Mouse (Mus musculus) forebrain, embryonic 13.5 days (tissue): ENCODE measurements around the gene Socs4. TPM values are rescaled to one million over a fixed set of nuclear protein-coding genes. Genes with fewer than 3 reads are reported as not detected.

Experiments
- ATAC-seq: fragments of 200-750 bp; cut with Nextera tagmentation; 2 replicates; pipeline ENCODE4 v1.8.0; 2017
- H3K27ac ChIP-seq: fragments of 300-500 bp; sonication (generic); 2 replicates; pipeline ENCODE4 v1.5.1; 2015; ENCODE audit warnings: inconsistent platforms, mild to moderate bottlenecking, moderate library complexity
- H3K27me3 ChIP-seq: fragments of 300-500 bp; sonication (generic); 2 replicates; pipeline ENCODE4 v1.6.1; 2015; ENCODE audit warnings: mild to moderate bottlenecking, inconsistent platforms
- H3K36me3 ChIP-seq: fragments of 300-500 bp; sonication (generic); 2 replicates; pipeline ENCODE4 v1.6.1; 2015; ENCODE audit warnings: mild to moderate bottlenecking, inconsistent platforms; ENCODE audit not compliant: poor library complexity, severe bottlenecking
- H3K4me1 ChIP-seq: fragments of 300-500 bp; sonication (generic); 2 replicates; pipeline ENCODE4 v1.6.1; 2015; ENCODE audit warnings: inconsistent platforms
- H3K4me2 ChIP-seq: fragments of 300-500 bp; sonication (generic); 2 replicates; pipeline ENCODE4 v1.6.1; 2015; ENCODE audit warnings: inconsistent platforms, mild to moderate bottlenecking, moderate library complexity
- H3K4me3 ChIP-seq: fragments of 300-500 bp; sonication (generic); 2 replicates; pipeline ENCODE4 v1.5.1; 2015; ENCODE audit warnings: mild to moderate bottlenecking, inconsistent platforms
- H3K9ac ChIP-seq: fragments of 300-500 bp; sonication (generic); 2 replicates; pipeline ENCODE4 v1.6.1; 2015; ENCODE audit warnings: mild to moderate bottlenecking, inconsistent platforms
- H3K9me3 ChIP-seq: fragments of 300-500 bp; sonication (generic); replicated peaks from 2 replicates; pipeline ENCODE4 v1.6.1; 2016; ENCODE audit warnings: inconsistent platforms
- WGBS: fragments of 180-500 bp; shearing (Covaris S2); methylation state at CpG from one replicate; pipeline ENCODE4 v1.1.7; 2015; 5-methylcytosine and 5-hydroxymethylcytosine counted together
- polyA plus RNA-seq: library from polyadenylated mRNA; unstranded; fragments of >200 nt; fragmentation: Nextera tagmentation; extraction: Ambion mirVana; gene quantifications from 2 replicates; pipeline ENCODE4 v1.2.1, GENCODE M21; 2015

Gene Socs4
- polyA plus RNA-seq, result 4.5 and 4.9 TPM in 2 replicates

GRCm38 (mm10) chr14:47276637-47277393, at the start of gene Socs4, which contains the start of gene Wdhd1:
Socs4 (plus strand) TSS chr14:47276931.
Wdhd1 (minus strand) TSS chr14:47276857.
- no peaks in the 10 kb centered on the region for H3K27me3 ChIP-seq
- peak; percentile 98 for ATAC-seq
- H3K4me1 ChIP-seq, result peaks cover 24% of the 10 kb centered on the region
- peak within 1 kb of the TSS; percentile 90 for H3K27ac ChIP-seq
- H3K4me3 ChIP-seq, result peak within 1 kb of the TSS; percentile 88
- H3K9ac ChIP-seq, result peak within 1 kb of the TSS; percentile 86
- H3K4me2 ChIP-seq, result peak within 1 kb of the TSS; percentile 77
- peaks cover 4% of the 10 kb centered on the region; the same call in 1 of the 2 replicates for H3K36me3 ChIP-seq
- no peaks in the 10 kb centered on the region for H3K9me3 ChIP-seq
- WGBS, result under 1% methylated on average over 75 of the region's 77 CpGs

- Histone ChIP-seq H3K9ac (no peak overlapping the region), H3K4me2 (no peak overlapping the region), H3K9me3 (no peaks in the 10 kb centered on the region), H3K27ac (no peak overlapping the region), H3K4me1 (no peaks in the 10 kb centered on the region), H3K36me3 (no peaks in the 10 kb centered on the region), H3K4me3 (no peak overlapping the region), H3K27me3 (no peaks in the 10 kb centered on the region)
- WGBS, result 83% methylated on average over 11 of the region's 11 CpGs
- no peak for ATAC-seq
These were observed 46.8 kb upstream of the Socs4 start for GRCm38 (mm10) chr14:47229796-47230376.

- Histone ChIP-seq H3K36me3 (no peaks in the 10 kb centered on the region), H3K9ac (no peak overlapping the region), H3K4me3 (no peak overlapping the region), H3K4me2 (no peak overlapping the region), H3K4me1 (no peaks in the 10 kb centered on the region), H3K27me3 (no peaks in the 10 kb centered on the region), H3K27ac (no peak overlapping the region), H3K9me3 (no peaks in the 10 kb centered on the region)
- 83% methylated on average over 2 of the region's 2 CpGs for WGBS
- no peak for ATAC-seq
These were observed 43.1 kb upstream of the Socs4 start for GRCm38 (mm10) chr14:47233602-47234001.

GRCm38 (mm10) chr14:47234032-47234431, 42.7 kb upstream of the Socs4 start:
- WGBS, result 93% methylated on average over 3 of the region's 3 CpGs
- Histone ChIP-seq H3K27ac (no peak overlapping the region), H3K36me3 (no peaks in the 10 kb centered on the region), H3K4me3 (no peak overlapping the region), H3K9ac (no peak overlapping the region), H3K27me3 (no peaks in the 10 kb centered on the region), H3K4me1 (no peaks in the 10 kb centered on the region), H3K9me3 (no peaks in the 10 kb centered on the region), H3K4me2 (no peak overlapping the region)
- no peak for ATAC-seq

- WGBS, result 80% methylated on average over 5 of the region's 5 CpGs
- H3K36me3 ChIP-seq, result no peaks in the 10 kb centered on the region
- ATAC-seq, result no peak
- H3K4me1 ChIP-seq, result no peaks in the 10 kb centered on the region
- H3K9ac ChIP-seq, result no peak overlapping the region
- no peak overlapping the region for H3K4me2 ChIP-seq
- no peaks in the 10 kb centered on the region for H3K27me3 ChIP-seq
- no peaks in the 10 kb centered on the region for H3K9me3 ChIP-seq
- no peak overlapping the region for H3K27ac ChIP-seq
- H3K4me3 ChIP-seq, result no peak overlapping the region
These were observed 42.0 kb upstream of the Socs4 start for GRCm38 (mm10) chr14:47234526-47235250.

DNA sequence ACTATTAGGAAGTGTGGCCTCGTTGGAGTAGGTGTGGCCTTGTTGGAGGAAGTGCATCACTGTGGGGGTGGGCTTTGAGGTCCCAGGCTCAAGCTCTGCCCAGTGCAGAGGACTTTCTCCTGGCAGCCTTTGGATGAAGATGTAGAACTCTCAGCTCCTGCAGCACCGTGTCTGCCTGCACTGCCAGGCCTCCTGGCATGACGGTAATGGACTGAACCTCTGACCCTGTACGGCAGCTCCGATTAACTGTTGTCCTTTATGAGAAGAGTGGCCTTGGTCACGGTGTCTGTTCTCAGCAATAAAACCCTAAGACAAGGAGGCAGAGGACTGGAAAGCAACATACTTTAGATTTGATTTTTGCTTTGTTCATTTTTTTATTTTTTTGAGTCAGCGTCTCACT, 40.2 kb upstream of the Socs4 start:
- no peak for ATAC-seq
- H3K27ac ChIP-seq, result no peak overlapping the region
- 94% methylated on average over 7 of the region's 7 CpGs for WGBS
- H3K4me1 ChIP-seq, result no peaks in the 10 kb centered on the region
- H3K9ac ChIP-seq, result no peak overlapping the region
- H3K9me3 ChIP-seq, result no peaks in the 10 kb centered on the region
- H3K4me3 ChIP-seq, result no peak overlapping the region
- no peak overlapping the region for H3K4me2 ChIP-seq
- peaks cover 11% of the 10 kb centered on the region for H3K36me3 ChIP-seq
- no peaks in the 10 kb centered on the region for H3K27me3 ChIP-seq

GRCm38 (mm10) chr14:47237286-47237685, 39.4 kb upstream of the Socs4 start:
- Histone ChIP-seq H3K9me3 (no peaks in the 10 kb centered on the region), H3K4me3 (no peak overlapping the region), H3K36me3 (peaks cover 13% of the 10 kb centered on the region), H3K27ac (no peak overlapping the region), H3K4me2 (no peak overlapping the region), H3K4me1 (no peaks in the 10 kb centered on the region), H3K27me3 (no peaks in the 10 kb centered on the region), H3K9ac (no peak overlapping the region)
- WGBS, result 87% methylated on average over 4 of the region's 4 CpGs
- ATAC-seq, result no peak

DNA sequence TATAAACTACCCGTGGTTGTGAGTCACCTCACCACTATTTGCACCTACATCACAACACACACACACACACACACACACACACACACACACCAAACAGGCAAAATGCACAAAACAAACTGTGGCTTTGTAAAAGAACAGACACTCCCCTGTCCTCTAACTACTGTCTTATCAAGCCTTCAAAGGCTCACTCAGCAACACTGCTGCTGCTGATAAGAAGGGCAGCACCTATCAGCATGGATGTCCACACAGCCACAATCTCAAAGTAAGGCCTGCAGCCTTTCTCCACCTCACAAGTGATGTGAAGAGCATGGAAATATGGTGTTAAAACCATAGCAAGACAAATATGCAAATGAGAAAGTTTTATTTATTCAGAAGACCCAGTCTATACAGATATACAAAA, 36.1 kb upstream of the Socs4 start:
- no peak for ATAC-seq
- H3K9me3 ChIP-seq, result no peaks in the 10 kb centered on the region
- H3K27ac ChIP-seq, result no peak overlapping the region
- no peaks in the 10 kb centered on the region for H3K4me1 ChIP-seq
- no peak overlapping the region for H3K4me3 ChIP-seq
- H3K4me2 ChIP-seq, result no peak overlapping the region
- H3K9ac ChIP-seq, result no peak overlapping the region
- WGBS, result 100% methylated on average over 1 of the region's 1 CpGs
- H3K36me3 ChIP-seq, result peaks cover 37% of the 10 kb centered on the region
- H3K27me3 ChIP-seq, result no peaks in the 10 kb centered on the region

- WGBS, result 96% methylated on average over 6 of the region's 6 CpGs
- ATAC-seq, result no peak
These were observed 35.7 kb upstream of the Socs4 start for GRCm38 (mm10) chr14:47241046-47241445.

DNA sequence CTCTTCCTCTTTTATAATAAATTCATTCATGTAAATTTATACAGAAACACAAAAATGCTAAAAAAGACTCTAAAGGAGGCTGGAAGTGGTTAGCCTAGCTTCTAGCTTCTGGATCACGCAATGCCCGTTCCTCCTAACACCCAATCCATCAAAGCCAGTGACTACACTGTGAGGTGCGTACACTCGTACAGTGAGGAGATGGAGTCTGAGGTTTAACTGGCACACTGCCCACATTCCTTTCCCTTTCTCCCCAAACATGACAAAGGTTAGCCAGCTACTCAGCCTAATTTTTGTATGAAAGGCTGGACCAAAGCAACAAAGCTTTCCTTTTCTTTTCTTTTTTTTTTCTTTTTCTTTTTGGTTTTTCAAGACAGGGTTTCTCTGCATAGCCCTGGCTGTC, 34.0 kb upstream of the Socs4 start:
- no peak overlapping the region for H3K4me3 ChIP-seq
- H3K4me1 ChIP-seq, result no peaks in the 10 kb centered on the region
- 68% methylated on average over 4 of the region's 4 CpGs for WGBS
- no peaks in the 10 kb centered on the region for H3K27me3 ChIP-seq
- H3K4me2 ChIP-seq, result no peak overlapping the region
- no peak overlapping the region for H3K9ac ChIP-seq
- H3K36me3 ChIP-seq, result peaks cover 58% of the 10 kb centered on the region
- H3K9me3 ChIP-seq, result no peaks in the 10 kb centered on the region
- H3K27ac ChIP-seq, result no peak overlapping the region
- no peak for ATAC-seq

More at GRCm38 (mm10) chr14:47241046-47241445, 35.7 kb upstream of the Socs4 start:
- H3K4me3 ChIP-seq, result no peak overlapping the region
- H3K9ac ChIP-seq, result no peak overlapping the region
- H3K27me3 ChIP-seq, result no peaks in the 10 kb centered on the region
- no peaks in the 10 kb centered on the region for H3K4me1 ChIP-seq
- no peak overlapping the region for H3K4me2 ChIP-seq
- no peak overlapping the region for H3K27ac ChIP-seq
- peaks cover 41% of the 10 kb centered on the region for H3K36me3 ChIP-seq
- no peaks in the 10 kb centered on the region for H3K9me3 ChIP-seq

GRCm38 (mm10) chr14:47249839-47250238, 26.9 kb upstream of the Socs4 start:
- H3K9ac ChIP-seq, result no peak overlapping the region
- H3K4me3 ChIP-seq, result no peak overlapping the region
- WGBS, result 92% methylated on average over 6 of the region's 6 CpGs
- no peak overlapping the region for H3K27ac ChIP-seq
- peaks cover 67% of the 10 kb centered on the region for H3K36me3 ChIP-seq
- H3K4me2 ChIP-seq, result no peak overlapping the region
- no peaks in the 10 kb centered on the region for H3K9me3 ChIP-seq
- ATAC-seq, result no peak
- no peaks in the 10 kb centered on the region for H3K4me1 ChIP-seq
- no peaks in the 10 kb centered on the region for H3K27me3 ChIP-seq

DNA sequence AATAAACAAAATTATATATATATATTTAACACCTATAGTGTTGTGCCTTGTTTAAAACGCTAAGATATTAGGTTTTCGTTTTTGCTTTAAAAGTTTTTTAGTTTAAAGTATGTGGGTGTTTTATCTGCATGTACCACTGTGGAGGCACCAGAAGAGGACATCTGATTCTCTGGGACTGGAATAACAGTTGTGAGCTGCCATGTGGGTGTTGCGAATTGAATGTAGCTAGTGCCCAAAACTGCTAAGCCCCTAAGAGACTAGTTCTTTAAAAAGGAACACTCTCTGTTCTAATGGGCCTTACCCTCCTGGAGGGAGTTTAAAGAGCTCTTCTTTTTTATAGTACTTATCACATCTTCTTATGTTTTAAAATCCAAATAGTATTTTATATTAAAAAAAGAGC, 11.9 kb upstream of the Socs4 start:
- WGBS, result 98% methylated on average over 3 of the region's 3 CpGs
- Histone ChIP-seq H3K36me3 (peaks cover 53% of the 10 kb centered on the region), H3K9me3 (no peaks in the 10 kb centered on the region), H3K27me3 (no peaks in the 10 kb centered on the region), H3K4me2 (no peak overlapping the region), H3K27ac (no peak overlapping the region), H3K9ac (no peak overlapping the region), H3K4me3 (no peak overlapping the region), H3K4me1 (no peaks in the 10 kb centered on the region)
- no peak for ATAC-seq
